Mouse (Mus musculus) heart, embryonic 11.5 days (tissue): ENCODE data around the gene Ptcd3. TPM values are rescaled to one million over a fixed set of nuclear protein-coding genes. Genes with fewer than 3 reads are reported as not detected.
"Not testable (repeated sequence)": the region's sequence is repeated elsewhere in the genome, so short reads cannot be mapped to it uniquely, and the experiment has no call there.

ENCODE experiments used
- ATAC-seq: fragments of 200-750 bp; cut with Nextera tagmentation; replicated peaks from 2 replicates; pipeline ENCODE4 v1.8.0; 2017; ENCODE audit warnings: moderate library complexity; ENCODE audit not compliant: insufficient number of reproducible peaks, low FRiP score, low TSS enrichment
- H3K27ac ChIP-seq: fragments of 300-500 bp; sonication (generic); 2 replicates; pipeline ENCODE4 v1.5.1; 2014; ENCODE audit warnings: mild to moderate bottlenecking, low read depth, low read length
- H3K27me3 ChIP-seq: fragments of 300-500 bp; sonication (generic); 2 replicates; pipeline ENCODE4 v1.6.1; 2014; ENCODE audit warnings: mild to moderate bottlenecking, low read length, mixed read lengths; ENCODE audit not compliant: control insufficient read depth, insufficient read depth
- H3K36me3 ChIP-seq: fragments of 300-500 bp; sonication (generic); 2 replicates; pipeline ENCODE4 v1.6.1; 2014; ENCODE audit warnings: mild to moderate bottlenecking, low read length, moderate library complexity, mixed read lengths; ENCODE audit not compliant: control insufficient read depth, insufficient read depth
- H3K4me1 ChIP-seq: fragments of 300-500 bp; sonication (generic); 2 replicates; pipeline ENCODE4 v1.6.1; 2014; ENCODE audit warnings: low read length; ENCODE audit not compliant: control insufficient read depth, insufficient read depth
- H3K4me2 ChIP-seq: fragments of 300-500 bp; sonication (generic); 2 replicates; pipeline ENCODE4 v1.6.1; 2014; ENCODE audit warnings: mild to moderate bottlenecking, moderate library complexity
- H3K4me3 ChIP-seq: fragments of 300-500 bp; sonication (generic); 2 replicates; pipeline ENCODE4 v1.5.1; 2014; ENCODE audit warnings: low read depth, low read length
- H3K9ac ChIP-seq: fragments of 300-500 bp; sonication (generic); 2 replicates; pipeline ENCODE4 v1.6.1; 2014; ENCODE audit warnings: mild to moderate bottlenecking, low read depth, low read length, moderate library complexity
- H3K9me3 ChIP-seq: fragments of 300-500 bp; sonication (generic); replicated peaks from 2 replicates; pipeline ENCODE4 v1.6.1; 2016; ENCODE audit warnings: low read length; ENCODE audit not compliant: control insufficient read depth
- WGBS: fragments of 180-500 bp; shearing (Covaris S2); extraction: QIAGEN DNeasy Blood & Tissue Kit; methylation state at CpG from one replicate; pipeline ENCODE4 v1.1.7; 2014; ENCODE audit not compliant: insufficient replicate concordance; 5-methylcytosine and 5-hydroxymethylcytosine counted together
- polyA plus RNA-seq: library from polyadenylated mRNA; unstranded; fragments of >200 nt; fragmentation: Nextera tagmentation; extraction: Ambion mirVana; gene quantifications from 2 replicates; pipeline ENCODE4 v1.2.1, GENCODE M21; 2014

Gene Ptcd3
- polyA plus RNA-seq, 1 experiment from 2014 or later = 117 TPM

DNA sequence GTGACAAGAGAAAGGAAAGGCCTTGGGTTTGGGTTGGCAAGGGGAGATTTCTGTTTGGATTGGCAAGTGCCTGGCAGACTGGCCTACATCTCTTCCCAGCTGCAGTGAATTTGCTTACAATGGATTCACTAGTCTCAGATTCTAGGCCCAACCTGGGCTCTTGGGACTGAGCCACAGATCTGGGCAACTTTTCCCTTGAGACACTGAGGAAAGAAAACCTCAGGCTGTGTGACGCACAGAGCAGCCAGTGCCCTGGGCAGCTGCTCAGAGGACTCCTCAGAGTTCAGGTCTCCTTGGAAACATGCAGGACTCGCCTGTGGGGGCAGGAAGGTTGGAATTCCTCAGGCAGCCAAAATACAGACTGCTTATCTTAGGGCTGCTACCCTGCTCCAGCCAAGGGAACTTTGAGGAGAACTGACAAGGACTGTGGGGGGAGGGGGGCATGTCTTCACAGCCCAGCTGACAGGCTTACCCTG lies 25.6 kb upstream of the Ptcd3 start:
- H3K4me1 ChIP-seq = peaks cover 31% of the 10 kb centered on the region
- ATAC-seq = peak; percentile 72
- WGBS = 20% methylated on average over 2 of the region's 2 CpGs
- no peak overlapping the region for H3K4me3 ChIP-seq
- H3K9me3 ChIP-seq = no peaks in the 10 kb centered on the region
- peaks cover 38% of the 10 kb centered on the region for H3K36me3 ChIP-seq
- no peak overlapping the region for H3K4me2 ChIP-seq
- H3K9ac ChIP-seq = 0 out of 2 replicates have a peak overlapping the region, but pooled peaks have one; percentile 40
- H3K27ac ChIP-seq = peak overlapping the region; percentile 70
- H3K27me3 ChIP-seq = no peaks in the 10 kb centered on the region

GRCm38 (mm10) chr6:71932347-71932746 lies 23.8 kb upstream of the Ptcd3 start:
- Histone ChIP-seq H3K36me3 (peaks cover 29% of the 10 kb centered on the region), H3K9me3 (no peaks in the 10 kb centered on the region), H3K4me1 (peaks cover 31% of the 10 kb centered on the region), H3K9ac (no peak overlapping the region), H3K4me3 (no peak overlapping the region), H3K4me2 (no peak overlapping the region), H3K27me3 (no peaks in the 10 kb centered on the region), H3K27ac (no peak overlapping the region)
- WGBS = 66% methylated on average over 5 of the region's 5 CpGs
- no peak for ATAC-seq

- Histone ChIP-seq H3K27me3 (no peaks in the 10 kb centered on the region), H3K4me3 (no peak overlapping the region), H3K27ac (no peak overlapping the region), H3K4me1 (peaks cover 27% of the 10 kb centered on the region), H3K9ac (no peak overlapping the region), H3K4me2 (no peak overlapping the region), H3K36me3 (peaks cover 22% of the 10 kb centered on the region), H3K9me3 (no peaks in the 10 kb centered on the region)
- no peak for ATAC-seq
- WGBS = 75% methylated on average over 12 of the region's 12 CpGs
Measured at GRCm38 (mm10) chr6:71930830-71931437, 22.4 kb upstream of the Ptcd3 start.

GRCm38 (mm10) chr6:71930053-71930452 lies 21.5 kb upstream of the Ptcd3 start:
- H3K27ac ChIP-seq = no peak overlapping the region
- peaks cover 22% of the 10 kb centered on the region for H3K36me3 ChIP-seq
- H3K4me1 ChIP-seq = peaks cover 20% of the 10 kb centered on the region
- H3K4me3 ChIP-seq = no peak overlapping the region
- H3K4me2 ChIP-seq = no peak overlapping the region
- ATAC-seq = no peak
- no peaks in the 10 kb centered on the region for H3K27me3 ChIP-seq
- H3K9me3 ChIP-seq = no peaks in the 10 kb centered on the region
- WGBS = 92% methylated on average over 10 of the region's 10 CpGs
- H3K9ac ChIP-seq = no peak overlapping the region

GRCm38 (mm10) chr6:71927911-71928310 lies 19.4 kb upstream of the Ptcd3 start:
- ATAC-seq = no peak
- Histone ChIP-seq H3K4me1 (peaks cover 5% of the 10 kb centered on the region; the same call in 1 of the 2 replicates), H3K36me3 (peaks cover 25% of the 10 kb centered on the region), H3K4me2 (no peak overlapping the region), H3K9me3 (no peaks in the 10 kb centered on the region), H3K4me3 (no peak overlapping the region), H3K27me3 (no peaks in the 10 kb centered on the region), H3K9ac (no peak overlapping the region), H3K27ac (no peak overlapping the region)

DNA sequence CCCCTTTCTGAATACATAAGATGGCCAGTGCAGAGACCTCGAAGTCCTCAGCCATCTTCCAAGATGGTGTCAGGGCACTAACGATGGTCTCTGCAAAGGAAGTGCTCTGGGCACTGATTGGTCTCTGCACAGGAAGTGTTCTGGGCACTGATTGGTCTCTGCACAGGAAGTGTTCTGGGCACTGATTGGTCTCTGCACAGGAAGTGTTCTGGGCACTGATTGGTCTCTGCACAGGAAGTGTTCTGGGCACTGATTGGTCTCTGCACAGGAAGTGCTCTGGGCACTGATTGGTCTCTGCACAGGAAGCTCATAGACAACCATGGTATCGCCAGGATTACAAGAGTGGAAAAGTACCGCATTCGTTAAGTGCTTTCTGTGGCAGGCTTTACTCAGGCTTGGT lies 16.7 kb upstream of the Ptcd3 start:
- H3K9me3 ChIP-seq, ATAC-seq, H3K9ac ChIP-seq, H3K4me3 ChIP-seq, H3K4me1 ChIP-seq, H3K27ac ChIP-seq, H3K27me3 ChIP-seq, H3K4me2 ChIP-seq: not testable (repeated sequence)
- WGBS = 78% methylated on average over 5 of the region's 5 CpGs
- H3K36me3 ChIP-seq = peaks cover 19% of the 10 kb centered on the region

- no peak overlapping the region for H3K9ac ChIP-seq
- H3K36me3 ChIP-seq = peaks cover 28% of the 10 kb centered on the region
- H3K4me3 ChIP-seq = no peak overlapping the region
- no peaks in the 10 kb centered on the region for H3K9me3 ChIP-seq
- H3K4me1 ChIP-seq = no peaks in the 10 kb centered on the region
- no peak overlapping the region for H3K27ac ChIP-seq
- no peak for ATAC-seq
- 91% methylated on average over 7 of the region's 7 CpGs for WGBS
- no peak overlapping the region for H3K4me2 ChIP-seq
- no peaks in the 10 kb centered on the region for H3K27me3 ChIP-seq
Measured at GRCm38 (mm10) chr6:71920752-71921151, 12.2 kb upstream of the Ptcd3 start.

DNA sequence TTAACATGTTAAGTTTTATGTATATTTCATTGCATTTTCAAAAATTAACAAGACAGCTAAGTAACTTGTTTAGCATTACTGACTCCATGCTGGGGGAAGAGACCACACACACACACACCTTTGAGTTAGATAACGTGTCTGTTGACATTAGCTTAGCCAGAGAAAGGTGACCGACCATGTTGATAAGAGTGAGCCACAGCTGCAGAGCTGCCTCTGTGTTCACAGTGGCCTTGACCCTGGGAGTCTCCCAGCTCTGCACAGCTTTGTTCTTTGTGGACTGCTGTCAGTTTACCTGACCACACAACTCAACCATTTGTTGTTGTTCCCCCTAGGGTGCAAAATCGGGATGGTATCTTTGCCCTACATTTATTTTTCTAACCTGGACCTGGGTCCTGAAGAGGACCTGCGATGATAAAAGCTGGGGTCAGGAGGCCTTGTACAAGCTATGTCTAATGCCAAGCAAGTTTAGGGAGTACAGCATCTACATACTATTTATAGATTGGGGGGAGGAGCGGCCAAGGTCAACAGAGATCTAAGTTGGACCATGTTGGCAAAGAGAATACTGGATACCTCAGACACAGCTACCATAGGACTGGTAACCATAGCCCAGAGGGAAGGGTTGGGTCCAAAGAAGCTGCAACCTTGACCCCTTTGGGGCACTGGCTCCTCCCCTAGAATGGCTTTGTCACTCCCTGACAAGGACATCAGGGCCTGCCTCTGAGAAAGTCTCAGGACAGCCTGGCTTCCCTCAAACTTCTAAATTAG lies 3.3 kb upstream of the Ptcd3 start:
- Histone ChIP-seq H3K36me3 (peaks cover 5% of the 10 kb centered on the region; the same call in 1 of the 2 replicates), H3K9ac (no peak overlapping the region), H3K4me1 (peaks cover 18% of the 10 kb centered on the region), H3K4me2 (peak overlapping the region; percentile 2), H3K4me3 (no peak overlapping the region), H3K9me3 (no peaks in the 10 kb centered on the region), H3K27ac (peak overlapping the region; percentile 57), H3K27me3 (no peaks in the 10 kb centered on the region)
- 40% methylated on average over 5 of the region's 5 CpGs for WGBS
- no peak for ATAC-seq
